ENCODE assay signal across 26 mouse cellular contexts in genomic region chrX:75056120-75056775, GRCm38 (mm10). TPM values are rescaled to one million over a fixed set of nuclear protein-coding genes. Genes with fewer than 3 reads are reported as not detected.
DNase-seq lines count a peak whose midpoint lies in the region; ATAC-seq and TF ChIP-seq lines count a peak whose summit lies in the region.
"Had no signal": no experiment of that assay in that cellular context is flagged by ENCODE, and none has a peak within 500 bp of the region (broad histone marks: within the 10 kb centered on the region; RNA-seq: fewer than 3 reads in every experiment).

No protein-coding gene starts in this region.

- H3K27ac ChIP-seq in liver, adult 2 months (replicated peaks; ENCODE audit: insufficient read depth, low read depth, low read length) = no peak overlapping the region
- no peak overlapping the region for H3K27ac ChIP-seq in midbrain, embryonic 13.5 days
- H3K27ac ChIP-seq in neural tube, embryonic 15.5 days (replicated peaks) = no peak overlapping the region
- H3K27ac ChIP-seq: forebrain, embryonic 12.5 days; hindbrain, embryonic 13.5 days; neural tube, embryonic 13.5 days had no signal

- WGBS in liver, adult 2 months = 74% methylated on average over 2 of the region's 2 CpGs
- 95% methylated on average over 2 of the region's 2 CpGs for WGBS in midbrain, embryonic 13.5 days
- 91% methylated on average over 2 of the region's 2 CpGs for WGBS in neural tube, embryonic 15.5 days

- TF ChIP-seq CTCF in liver, adult 2 months (IDR thresholded peaks at IDR 0.05; ENCODE audit: low read depth, low read length) = no peak

- ATAC-seq in megakaryocyte, adult 5-6 weeks (ENCODE audit: poor library complexity, severe bottlenecking) = peak; percentile 94
- ATAC-seq in midbrain, embryonic 13.5 days = no peak
- no peak for ATAC-seq in neural tube, embryonic 15.5 days (ENCODE audit: low FRiP score)
- ATAC-seq: intestine, postnatal 0 days; Patski had no signal

- no peak overlapping the region for H3K4me3 ChIP-seq in liver, adult 2 months (ENCODE audit: insufficient read depth, low read depth, low read length)
- H3K4me3 ChIP-seq in midbrain, embryonic 13.5 days (replicated peaks) = no peak overlapping the region
- H3K4me3 ChIP-seq in neural tube, embryonic 15.5 days (replicated peaks) = no peak overlapping the region
- H3K4me3 ChIP-seq: erythroblast, embryonic 14.5 days; forebrain, embryonic 12.5 days; hindbrain, embryonic 13.5 days; myocyte; neural tube, embryonic 13.5 days had no signal

- H3K27me3 ChIP-seq in liver, adult 2 months (ENCODE audit: control insufficient read depth, insufficient read depth, low read length) = no peaks in the 10 kb centered on the region
- H3K27me3 ChIP-seq in midbrain, embryonic 13.5 days = no peaks in the 10 kb centered on the region
- no peaks in the 10 kb centered on the region for H3K27me3 ChIP-seq in neural tube, embryonic 15.5 days (replicated peaks)
- H3K27me3 ChIP-seq: forebrain, embryonic 12.5 days; hindbrain, embryonic 13.5 days; neural tube, embryonic 13.5 days had no signal

- H3K79me2 ChIP-seq in liver, adult 2 months (ENCODE audit: control insufficient read depth, insufficient read depth, low read length) = no peaks in the 10 kb centered on the region

- no peak overlapping the region for H3K4me2 ChIP-seq in midbrain, embryonic 13.5 days (replicated peaks)
- H3K4me2 ChIP-seq in neural tube, embryonic 15.5 days = no peak overlapping the region
- H3K4me2 ChIP-seq: forebrain, embryonic 12.5 days; heart, embryonic 11.5 days; hindbrain, embryonic 13.5 days; liver, embryonic 11.5 days; midbrain, embryonic 11.5 days; neural tube, embryonic 13.5 days had no signal

- no peaks in the 10 kb centered on the region for H3K4me1 ChIP-seq in liver, adult 2 months (ENCODE audit: control insufficient read depth, insufficient read depth, low read length)
- H3K4me1 ChIP-seq in midbrain, embryonic 13.5 days (replicated peaks) = no peaks in the 10 kb centered on the region
- no peaks in the 10 kb centered on the region for H3K4me1 ChIP-seq in neural tube, embryonic 15.5 days
- H3K4me1 ChIP-seq: forebrain, embryonic 12.5 days; hindbrain, embryonic 13.5 days; neural tube, embryonic 13.5 days had no signal

- H3K9me3 ChIP-seq in midbrain, embryonic 13.5 days = no peaks in the 10 kb centered on the region
- H3K9me3 ChIP-seq in neural tube, embryonic 15.5 days (replicated peaks) = no peaks in the 10 kb centered on the region
- H3K9me3 ChIP-seq: forebrain, embryonic 12.5 days; hindbrain, embryonic 13.5 days; neural tube, embryonic 13.5 days had no signal

- no peak overlapping the region for H3K9ac ChIP-seq in liver, adult 2 months (ENCODE audit: low read depth, low read length)
- no peak overlapping the region for H3K9ac ChIP-seq in midbrain, embryonic 13.5 days (replicated peaks)
- H3K9ac ChIP-seq in neural tube, embryonic 15.5 days (replicated peaks) = no peak overlapping the region
- H3K9ac ChIP-seq: forebrain, embryonic 12.5 days; hindbrain, embryonic 13.5 days; neural tube, embryonic 13.5 days had no signal

- no peak for TF ChIP-seq POLR2A in liver, adult 2 months (IDR thresholded peaks at IDR 0.05; ENCODE audit: extremely low read depth, insufficient read depth, low read length)

- peak; percentile 7 for DNase-seq in liver, adult 2 months (ENCODE audit: extremely low read depth, low read depth, low spot score)
- DNase-seq in liver = no peak
- peak; percentile 3 for DNase-seq in thymus, postnatal 0 days (ENCODE audit: low spot score)
- DNase-seq in thymus, postnatal 36 days = no peak
- DNase-seq: adrenal gland, postnatal 25 days; cerebellum, adult 18-20 months; cerebellum, postnatal 10 days; gastrocnemius, postnatal 14 days; heart, adult 11 months; heart, postnatal 36 days; kidney, adult 9 months; kidney, postnatal 10 days; thymus, postnatal 14 days had no signal

- H3K36me3 ChIP-seq in liver, adult 2 months (ENCODE audit: control insufficient read depth, insufficient read depth, low read length) = no peaks in the 10 kb centered on the region
- no peaks in the 10 kb centered on the region for H3K36me3 ChIP-seq in midbrain, embryonic 13.5 days
- H3K36me3 ChIP-seq in neural tube, embryonic 15.5 days = no peaks in the 10 kb centered on the region
- H3K36me3 ChIP-seq: forebrain, embryonic 12.5 days; hindbrain, embryonic 13.5 days; neural tube, embryonic 13.5 days had no signal

RNA-seq across cellular contexts. Expression of gene Gab3, which starts 29.0 kb away (rescaled TPM):
- 0.28 and 0.40 TPM in 2 replicates for total RNA-seq in liver, adult 2 months (2014; rRNA removed)
- polyA plus RNA-seq in liver, adult 2 months (2012; rRNA removed) = 0.11 and 0.18 TPM in 2 replicates
- 3.4 and 3.6 TPM in 2 replicates for polyA plus RNA-seq in thymus, postnatal 0 days (2015; fragmentation: Nextera tagmentation; extraction: Ambion mirVana)
- total RNA-seq in megakaryocyte, adult 5-6 weeks (2015) = 15.3 and 19.9 TPM in 2 replicates
- total RNA-seq in megakaryocyte, adult 5-6 weeks (2017) = 6.2 and 10.0 TPM in 2 replicates
- polyA plus RNA-seq in midbrain, embryonic 13.5 days (2015; fragmentation: Nextera tagmentation; extraction: Ambion mirVana) = 1.2 and 1.7 TPM in 2 replicates
- 3.4 and 3.7 TPM in 2 replicates for polyA plus RNA-seq in neural tube, embryonic 15.5 days (2015; fragmentation: Nextera tagmentation; extraction: Ambion mirVana)
- polyA plus RNA-seq: erythroblast, embryonic 14.5 days had no signal

RNA-seq across cellular contexts. Expression of gene Dkc1, which starts 39.4 kb away (rescaled TPM):
- total RNA-seq in liver, adult 2 months (2014; rRNA removed) = 22.4 and 24.0 TPM in 2 replicates
- 6.2 and 9.4 TPM in 2 replicates for polyA plus RNA-seq in liver, adult 2 months (2012; rRNA removed)
- 137 and 165 TPM in 2 replicates for polyA plus RNA-seq in thymus, postnatal 0 days (2015; fragmentation: Nextera tagmentation; extraction: Ambion mirVana)
- 37.4 and 41.2 TPM in 2 replicates for total RNA-seq in megakaryocyte, adult 5-6 weeks (2015)
- 79.3 and 82.6 TPM in 2 replicates for total RNA-seq in megakaryocyte, adult 5-6 weeks (2017)
- 84.7 and 101 TPM in 2 replicates for polyA plus RNA-seq in midbrain, embryonic 13.5 days (2015; fragmentation: Nextera tagmentation; extraction: Ambion mirVana)
- polyA plus RNA-seq in neural tube, embryonic 15.5 days (2015; fragmentation: Nextera tagmentation; extraction: Ambion mirVana) = 46.2 and 87.7 TPM in 2 replicates

Comparison
In these comparisons a context has a peak if more than half of its experiments do, and no peak if none do; other contexts are left out.
1. DNase-seq: peak in liver, adult 2 months (single experiment) and thymus, postnatal 0 days (single experiment); none in liver (single experiment) and thymus, postnatal 36 days (0 of 2).